Mouse (Mus musculus): ENCODE data around the gene Ube2b.

Ube2b gene

GRCm38 (mm10) chr11:51935636-51936434 lies 64.7 kb downstream of the Ube2b start:
- DNase-seq (ENCODE audit: low spot score) = no peak
